Mouse (Mus musculus) granulocyte monocyte progenitor cell, adult 5-6 weeks (primary cell): Measurements from ENCODE around the gene Vwa8. TPM values are rescaled to one million over a fixed set of nuclear protein-coding genes. Genes with fewer than 3 reads are reported as not detected.
A peak's percentile ranks its signal among the peaks of the same experiment; 100 is the strongest.
"Not testable (repeated sequence)": the region's sequence is repeated elsewhere in the genome, so short reads cannot be mapped to it uniquely, and the experiment has no call there.

Source experiments
- ATAC-seq: replicated peaks from 2 replicates; pipeline ENCODE4 v1.8.0; 2016; ENCODE audit warnings: mild to moderate bottlenecking, moderate TSS enrichment, inconsistent platforms; ENCODE audit not compliant: poor library complexity, severe bottlenecking
- total RNA-seq, 2 experiments: library from RNA; stranded (forward) in 1 of 2; stranded (reverse) in 1 of 2; fragments of 200-712, 200-1000 nt in 1 of 2; fragments of >200 nt in 1 of 2; fragmentation: Nextera tagmentation in 1 of 2; gene quantifications; 2 replicates each; pipeline ENCODE4 v1.2.3; 2014 to 2017

The Vwa8 gene
- total RNA-seq, 2 experiments from 2014 or later: 18.5 to 22.2 TPM

DNA sequence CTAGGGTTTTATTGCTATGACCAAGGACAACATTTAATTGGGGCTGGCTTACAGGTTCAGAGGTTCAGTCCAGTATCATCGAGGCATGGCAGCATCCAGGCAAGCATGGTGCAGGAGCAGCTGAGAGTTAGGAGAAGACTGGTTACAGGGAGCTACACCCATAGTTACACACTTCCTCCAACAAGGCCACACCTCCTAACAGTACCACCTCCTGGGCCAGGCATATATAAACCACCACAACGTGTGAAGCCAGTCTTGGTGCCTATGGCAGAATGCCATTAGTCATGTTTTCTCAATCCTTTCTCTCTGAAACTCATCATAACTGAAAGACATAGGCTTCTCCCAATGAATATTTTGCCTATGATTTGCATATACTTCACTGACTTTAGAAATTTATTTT is 106.9 kb downstream of the Vwa8 start:
- ATAC-seq: peak; percentile 61

DNA sequence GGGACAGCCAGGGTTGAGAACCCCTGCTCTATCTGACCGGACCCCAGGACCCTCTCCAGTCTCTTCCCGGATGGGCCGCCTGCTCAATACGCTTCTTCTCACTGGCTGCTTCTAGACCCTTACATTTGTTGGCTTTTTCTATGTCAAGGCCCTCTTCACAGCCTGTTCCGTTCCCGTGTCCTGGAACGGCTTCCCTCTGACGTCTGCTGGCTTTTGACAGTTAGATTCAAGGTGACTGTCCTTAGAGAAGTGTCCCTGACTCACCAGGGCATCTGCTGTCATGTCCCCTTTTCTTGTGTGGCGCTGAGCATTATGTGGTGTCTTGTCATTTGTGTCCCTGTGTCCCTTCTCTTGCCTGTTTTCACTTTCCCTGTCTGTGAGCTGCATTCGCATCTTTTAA is 121.8 kb downstream of the Vwa8 start:
- no peak for ATAC-seq

- no peak for ATAC-seq
These were observed 123.6 kb downstream of the Vwa8 start for GRCm38 (mm10) chr14:78972424-78972823.

GRCm38 (mm10) chr14:78983104-78983503 is 134.3 kb downstream of the Vwa8 start:
- no peak for ATAC-seq

GRCm38 (mm10) chr14:78984296-78984695 is 135.4 kb downstream of the Vwa8 start:
- ATAC-seq: no peak

DNA sequence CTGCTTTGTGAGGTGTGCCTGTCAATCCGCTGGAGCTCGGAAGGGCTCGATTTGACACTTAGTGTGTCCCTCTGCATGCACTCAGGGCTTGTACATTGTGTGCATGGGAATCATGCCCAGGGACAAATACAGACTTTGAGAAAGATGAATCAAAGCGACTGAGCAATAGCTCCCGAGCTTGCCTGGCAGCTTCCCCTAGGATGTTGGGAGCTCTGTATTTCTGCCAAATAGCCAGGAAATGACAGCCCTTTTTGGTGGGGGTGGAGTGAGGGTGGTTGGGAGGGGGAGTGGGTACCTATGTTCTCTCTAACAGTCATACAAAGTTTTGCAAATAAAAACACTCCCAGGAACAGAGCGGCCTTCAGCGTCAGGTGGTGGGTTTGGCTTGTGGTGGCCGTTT is 138.7 kb downstream of the Vwa8 start:
- ATAC-seq: no peak

GRCm38 (mm10) chr14:78992456-78992855 is 143.6 kb downstream of the Vwa8 start:
- ATAC-seq: no peak

- ATAC-seq: no peak
These were observed 144.7 kb downstream of the Vwa8 start for GRCm38 (mm10) chr14:78993515-78993914.

DNA sequence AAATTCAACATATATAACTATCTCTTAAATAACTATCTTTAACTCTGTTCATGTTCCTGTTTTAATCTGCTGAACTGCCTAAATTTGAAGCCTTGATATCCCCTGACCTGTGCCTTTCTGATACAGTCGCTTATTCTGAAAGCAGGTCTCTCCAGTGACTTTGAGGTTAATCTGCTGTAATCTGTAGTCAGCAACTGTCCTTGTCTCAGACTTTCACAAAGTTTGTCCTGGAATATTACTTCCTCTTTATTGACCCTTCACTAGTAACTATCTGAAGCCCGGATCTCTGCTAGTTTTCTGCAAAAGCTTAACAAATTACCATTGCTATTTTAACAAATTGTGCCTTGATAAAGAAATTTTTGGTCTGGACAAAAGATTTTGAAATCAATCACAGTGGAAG is 147.5 kb downstream of the Vwa8 start:
- no peak for ATAC-seq

DNA sequence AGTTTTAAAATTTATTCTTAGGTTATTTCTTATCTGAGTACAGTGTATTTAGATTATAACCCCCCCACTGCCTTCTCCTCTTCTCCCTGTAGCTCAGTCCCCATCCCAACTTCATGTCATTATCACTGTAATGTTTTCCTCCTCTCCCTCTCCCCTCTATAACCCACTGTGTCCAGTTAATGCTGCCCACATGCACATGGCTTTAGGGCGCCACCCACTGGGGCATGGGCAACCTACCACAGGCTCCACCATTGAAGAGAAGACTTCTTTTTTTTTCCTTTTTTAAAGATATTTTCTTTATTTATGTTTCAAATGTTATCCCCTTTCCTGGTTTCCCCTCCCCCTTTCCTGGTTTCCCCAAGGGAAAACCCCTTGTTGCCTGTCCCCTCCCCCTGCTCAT is 154.7 kb downstream of the Vwa8 start:
- no peak for ATAC-seq

DNA sequence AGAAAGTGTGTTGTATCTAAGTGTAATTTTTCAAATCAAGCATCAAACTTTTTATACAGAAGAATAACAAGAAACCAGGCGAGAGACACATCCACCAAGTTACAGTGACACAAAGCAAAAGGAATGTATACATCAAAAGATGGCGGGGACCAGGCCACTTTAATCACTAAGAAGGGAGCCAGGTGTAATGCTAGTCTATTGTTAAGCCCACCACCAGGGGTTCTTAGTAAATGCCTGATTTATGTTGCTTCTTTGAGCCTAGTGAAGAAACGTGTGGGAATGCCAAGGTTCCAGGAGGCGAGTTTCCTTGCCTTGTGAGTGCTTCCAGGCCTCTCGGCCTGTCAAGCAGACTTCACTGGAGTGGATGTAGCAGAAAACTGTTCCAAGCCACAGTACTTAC is 168.9 kb downstream of the Vwa8 start:
- ATAC-seq: not testable (repeated sequence)

GRCm38 (mm10) chr14:79018564-79018963 is 169.7 kb downstream of the Vwa8 start:
- no peak for ATAC-seq

DNA sequence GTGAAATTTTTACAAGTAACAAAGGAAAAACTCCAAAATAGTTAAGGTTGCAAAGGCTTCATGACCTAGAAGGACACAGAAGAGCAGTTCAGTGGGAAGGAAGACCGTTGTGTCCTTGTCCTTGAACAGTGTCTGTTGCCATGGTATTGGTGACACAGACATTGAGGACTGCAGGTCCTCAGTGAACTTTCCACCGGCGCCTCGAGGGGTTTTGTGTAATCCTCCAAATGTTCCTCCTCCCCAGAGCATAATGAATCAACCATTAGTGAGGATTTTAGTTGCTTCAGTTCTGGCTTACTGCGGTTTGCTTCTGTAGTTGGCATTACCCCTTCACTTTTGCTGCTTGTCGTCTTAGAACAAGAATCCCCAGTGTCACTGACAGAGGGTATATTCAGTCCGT is 172.9 kb downstream of the Vwa8 start:
- no peak for ATAC-seq

GRCm38 (mm10) chr14:79028996-79029575 is 180.2 kb downstream of the Vwa8 start:
- ATAC-seq: no peak

DNA sequence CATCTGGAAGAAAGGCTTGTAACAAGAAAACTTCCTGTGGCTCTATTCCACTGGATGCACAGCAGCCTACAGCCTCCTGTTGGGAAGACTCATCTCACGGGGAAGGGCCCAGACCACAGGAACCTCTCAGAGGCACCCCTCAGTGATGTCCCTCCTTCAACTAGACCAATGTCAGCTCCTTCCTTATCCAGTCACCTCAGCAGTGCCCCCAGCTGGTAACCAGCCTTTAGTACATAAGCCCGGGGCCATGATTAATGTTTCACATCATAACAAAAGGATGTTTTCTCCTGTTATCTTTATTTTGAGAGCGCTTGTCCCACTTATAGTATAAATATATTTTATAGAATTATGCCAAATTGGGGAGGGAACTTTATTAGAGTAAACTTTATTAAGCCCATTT is 181.9 kb downstream of the Vwa8 start:
- ATAC-seq: no peak

DNA sequence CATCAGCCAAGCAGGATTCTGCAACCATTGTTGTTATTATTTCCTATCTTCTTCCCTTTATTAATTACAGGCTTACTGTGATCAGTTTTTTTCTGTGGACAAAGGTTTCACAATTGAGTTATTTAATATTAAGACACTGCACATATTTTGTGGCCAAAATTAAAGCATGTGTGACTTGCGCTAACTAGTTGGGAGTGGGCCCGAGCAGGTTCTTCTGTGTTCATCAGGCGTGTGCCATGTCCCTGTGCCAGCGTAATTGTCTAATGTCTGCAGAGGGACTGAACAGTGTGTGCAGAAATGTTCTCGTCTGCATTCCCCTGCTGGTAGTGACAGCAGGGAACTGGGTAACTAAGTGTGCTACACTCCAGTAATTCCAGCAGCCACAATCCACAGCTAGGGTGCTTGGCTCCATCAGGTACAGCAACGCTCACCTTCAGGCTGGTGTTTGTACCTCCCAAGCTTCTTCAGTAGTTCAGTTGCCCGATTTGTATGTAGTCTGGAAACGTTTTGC is 182.4 kb downstream of the Vwa8 start:
- no peak for ATAC-seq

- no peak for ATAC-seq
These were observed 184.5 kb downstream of the Vwa8 start for GRCm38 (mm10) chr14:79033396-79033795.

DNA sequence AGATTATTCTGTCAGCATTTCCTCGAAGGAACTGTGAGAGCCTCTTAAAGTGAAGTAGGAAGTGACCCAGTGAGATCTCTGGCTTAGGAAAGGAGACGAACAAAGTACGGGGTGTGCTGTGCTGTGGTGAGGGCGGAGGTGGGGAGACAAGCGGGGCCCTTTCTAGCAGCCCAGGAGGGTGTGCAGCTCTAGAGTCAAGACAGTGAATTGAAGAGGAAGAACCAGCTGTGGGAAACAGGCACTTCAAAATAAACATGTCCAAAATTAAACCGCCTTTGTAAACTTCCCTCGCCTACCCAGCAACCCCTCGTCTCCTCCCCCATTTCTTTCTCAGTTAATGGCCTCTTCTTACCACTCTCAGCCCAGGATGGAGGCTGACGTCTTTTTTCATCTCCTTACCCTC is 185.7 kb downstream of the Vwa8 start:
- no peak for ATAC-seq

DNA sequence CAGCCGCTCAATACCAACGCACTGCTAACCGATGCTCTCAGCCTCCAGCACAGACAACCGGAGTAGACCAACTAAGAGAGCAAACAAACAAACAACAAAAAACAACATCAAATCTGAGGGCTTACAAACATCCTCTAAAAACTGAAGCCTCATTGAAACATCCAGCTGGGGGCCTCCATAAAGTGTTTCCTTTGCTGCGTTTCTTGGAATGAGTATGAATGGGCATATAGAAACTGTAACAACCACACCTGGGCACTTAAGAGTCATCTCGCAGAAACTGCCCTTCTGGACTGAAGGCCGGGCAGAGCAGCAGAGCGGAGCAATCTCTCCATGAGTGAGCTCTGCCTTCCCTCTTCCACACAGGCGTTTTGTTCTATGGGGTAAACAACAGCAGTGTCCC is 186.7 kb downstream of the Vwa8 start:
- ATAC-seq: no peak

- ATAC-seq: no peak
These were observed 198.3 kb downstream of the Vwa8 start for GRCm38 (mm10) chr14:79047186-79047585.

DNA sequence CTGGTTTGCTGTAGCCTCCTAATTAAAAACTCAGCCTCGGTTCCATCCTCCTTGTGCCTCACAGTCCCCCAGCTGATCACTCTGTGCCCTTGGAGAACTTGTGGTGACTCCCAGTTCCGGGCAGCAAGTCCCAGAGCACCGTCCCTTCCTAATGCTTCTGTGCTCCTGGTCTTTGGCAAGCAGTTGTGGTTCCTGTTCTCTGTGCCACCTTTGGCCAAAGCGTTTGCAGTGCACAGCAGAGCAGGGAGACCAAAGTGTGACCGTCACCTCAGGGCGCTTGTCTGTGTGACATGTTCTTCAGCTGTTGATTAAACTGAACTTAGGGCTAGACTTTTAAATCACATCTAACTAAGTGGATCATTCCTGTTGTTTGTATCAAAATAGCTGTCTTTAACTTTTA is 199.1 kb downstream of the Vwa8 start:
- no peak for ATAC-seq

GRCm38 (mm10) chr14:79049544-79049943 is 200.7 kb downstream of the Vwa8 start:
- no peak for ATAC-seq

GRCm38 (mm10) chr14:79065636-79066035 is 216.8 kb downstream of the Vwa8 start:
- ATAC-seq: no peak
